Mouse (Mus musculus) adrenal gland, postnatal 14 days (tissue): Measurements from ENCODE around the gene 8030474K03Rik. TPM values are rescaled to one million over a fixed set of nuclear protein-coding genes. Genes with fewer than 3 reads are reported as not detected.
"Not testable (repeated sequence)": the region's sequence is repeated elsewhere in the genome, so short reads cannot be mapped to it uniquely, and the experiment has no call there.

Experiments used
- DNase-seq: peaks from one replicate; pipeline ENCODE4 v3.0.0; 2021; ENCODE audit warnings: mixed read lengths
- long read RNA-seq, 2 experiments: library from polyadenylated mRNA; stranded (forward); transcript quantifications; one replicate each; pipeline ENCODE4 v2.0.0; 2021
- total RNA-seq: library from RNA; stranded (reverse); gene quantifications from 2 replicates; pipeline ENCODE4 v1.2.3, GENCODE M21; 2021

Gene 8030474K03Rik
- total RNA-seq: 0.15 and 0.19 TPM in 2 replicates
- long read RNA-seq, experiment 1: 0 reads
- long read RNA-seq, experiment 2, partial matches to known transcripts: 0 of 1 reads
- long read RNA-seq, experiment 2, other reads (novel, unspliced or antisense): 0 of 1 reads

DNA sequence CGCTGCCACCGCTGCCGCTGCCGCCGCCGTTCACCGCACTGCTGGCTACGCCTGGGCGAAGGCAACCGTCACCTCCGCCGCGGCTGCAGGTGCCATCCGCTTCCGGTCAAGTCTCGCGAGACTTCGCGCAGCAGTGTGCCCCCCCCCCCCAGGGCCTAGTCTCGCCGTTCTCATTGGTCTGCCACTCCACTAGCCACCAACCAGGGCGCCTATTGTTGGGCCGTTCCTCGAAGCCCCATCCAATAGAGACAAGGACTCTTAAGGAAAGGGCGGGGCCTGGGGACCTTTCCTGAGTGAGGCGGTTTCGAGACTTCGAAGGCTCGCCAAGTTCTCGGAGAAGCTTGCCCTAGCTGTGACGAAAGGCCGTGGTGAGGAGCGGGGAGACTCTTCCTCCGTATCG is at the start of gene 8030474K03Rik, which contains the start of gene Gm4779:
TSS of gene 8030474K03Rik (plus strand) at position 315 of the 400 bp plus-strand sequence.
TSS of gene Gm4779 (minus strand) at position 82 of the 400 bp plus-strand sequence.
- DNase-seq: no peak

DNA sequence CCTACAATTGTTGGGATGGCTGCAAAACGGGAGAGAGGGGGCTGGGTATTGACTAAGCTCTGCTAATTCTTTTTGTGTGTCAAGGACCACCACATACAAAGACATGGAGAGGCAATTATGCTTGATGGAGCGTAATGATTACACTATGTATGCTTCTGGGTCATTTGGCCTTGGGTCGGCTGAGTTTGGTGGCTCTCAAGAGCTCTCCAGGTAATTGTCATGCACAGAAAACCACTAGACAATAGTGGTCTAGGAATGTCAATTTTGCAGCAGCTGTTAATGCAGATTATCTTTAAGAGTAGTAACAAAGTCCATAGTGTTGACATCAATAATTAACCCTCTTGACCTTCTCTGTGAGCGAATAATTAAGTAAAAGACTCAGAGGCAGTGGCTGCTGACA is 44.3 kb upstream of the 8030474K03Rik start:
- no peak for DNase-seq

DNA sequence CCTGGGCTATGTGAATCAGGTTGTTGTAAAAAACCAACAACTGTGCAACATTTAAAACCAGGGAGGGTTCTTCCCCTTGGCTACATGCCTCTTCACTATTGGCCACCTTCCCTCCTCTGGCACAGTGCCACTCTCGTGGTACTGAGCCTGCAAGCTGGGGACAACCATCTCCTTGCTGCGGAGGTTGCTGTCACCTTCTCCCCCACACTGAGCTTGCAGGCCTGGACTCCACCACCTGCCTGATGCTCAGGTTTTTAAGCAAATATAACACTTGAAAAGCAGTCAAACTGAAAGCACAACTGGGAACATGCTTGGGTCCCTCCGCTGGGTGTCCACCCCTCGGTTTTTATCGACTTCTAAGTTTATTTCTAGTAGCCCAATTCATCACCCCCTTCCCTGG is 40.0 kb upstream of the 8030474K03Rik start:
- peak; percentile 32 for DNase-seq

DNA sequence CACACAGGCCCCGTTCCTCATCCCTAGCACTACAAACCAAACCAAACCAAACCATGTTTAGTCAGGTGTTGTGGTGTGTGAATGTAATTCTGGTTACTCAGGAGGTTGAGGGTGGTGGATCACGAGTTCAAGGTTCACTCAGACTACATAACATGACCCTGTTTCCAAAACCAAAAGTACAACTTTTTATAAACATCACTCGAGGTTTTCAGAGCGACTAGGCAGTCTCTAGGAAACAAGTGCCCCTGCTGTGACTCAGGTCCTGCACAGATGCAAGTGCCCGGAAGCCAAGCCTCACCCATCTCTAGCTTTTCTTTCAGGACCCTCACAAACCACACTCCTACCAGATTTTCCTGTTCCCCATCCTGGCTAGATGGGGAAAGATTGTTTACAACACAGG is 29.8 kb upstream of the 8030474K03Rik start:
- no peak for DNase-seq

DNA sequence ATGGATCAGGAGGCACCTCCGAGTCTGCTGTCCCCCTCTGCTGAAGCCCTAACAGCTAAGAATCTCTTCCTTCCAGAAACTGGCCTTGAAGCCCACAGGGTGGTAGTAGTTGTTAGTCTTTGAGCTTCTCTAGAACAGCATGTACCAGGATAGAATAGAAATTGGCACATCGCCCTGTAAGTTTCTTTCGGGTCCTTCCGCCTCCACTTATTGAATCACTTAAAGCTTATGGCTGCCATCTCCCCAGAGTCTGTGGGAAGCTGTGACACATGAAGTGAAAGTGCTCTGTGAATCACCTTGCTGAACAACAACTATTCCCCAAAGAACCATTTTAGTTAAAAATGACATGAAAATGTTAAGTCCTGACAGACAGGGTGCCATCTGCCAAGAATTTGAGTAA is 29.3 kb upstream of the 8030474K03Rik start:
- DNase-seq: no peak

DNA sequence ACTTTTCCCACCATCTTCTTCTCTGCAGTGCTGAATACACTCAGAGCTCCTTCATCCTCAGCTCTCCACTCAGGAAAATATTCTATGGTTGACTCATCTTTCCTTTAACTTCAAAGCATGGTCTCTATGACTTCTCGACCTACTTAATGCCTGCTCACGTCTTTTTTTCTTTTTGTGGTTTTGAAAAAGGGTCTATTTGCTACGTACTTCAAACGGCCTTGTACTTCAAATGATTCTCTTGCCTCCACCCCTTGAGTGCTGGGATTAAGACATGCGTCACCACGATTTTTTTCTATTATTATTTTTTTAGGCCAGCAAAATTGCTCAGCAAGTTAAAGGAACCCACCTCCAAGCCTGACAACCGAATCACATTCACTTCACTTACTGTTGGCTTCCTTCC is 27.2 kb upstream of the 8030474K03Rik start:
- no peak for DNase-seq

DNA sequence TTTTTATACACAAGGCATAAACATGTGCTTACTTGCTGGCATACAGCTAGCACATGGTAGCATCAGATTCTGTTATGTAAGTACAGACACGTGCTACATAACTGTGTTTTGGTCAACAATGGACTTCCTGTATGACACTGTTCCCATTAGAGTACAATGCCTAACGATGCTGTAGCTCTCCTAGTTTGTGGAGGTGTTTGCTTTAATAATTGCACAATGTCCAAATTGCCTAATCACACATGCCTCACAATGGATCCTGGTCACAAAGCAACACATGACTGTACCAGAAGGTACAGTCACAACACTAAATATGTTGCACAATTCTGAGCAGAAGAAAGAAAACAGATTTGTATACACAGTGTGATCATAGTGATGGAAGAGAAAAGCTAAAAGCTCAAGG is 25.0 kb upstream of the 8030474K03Rik start:
- DNase-seq: no peak

DNA sequence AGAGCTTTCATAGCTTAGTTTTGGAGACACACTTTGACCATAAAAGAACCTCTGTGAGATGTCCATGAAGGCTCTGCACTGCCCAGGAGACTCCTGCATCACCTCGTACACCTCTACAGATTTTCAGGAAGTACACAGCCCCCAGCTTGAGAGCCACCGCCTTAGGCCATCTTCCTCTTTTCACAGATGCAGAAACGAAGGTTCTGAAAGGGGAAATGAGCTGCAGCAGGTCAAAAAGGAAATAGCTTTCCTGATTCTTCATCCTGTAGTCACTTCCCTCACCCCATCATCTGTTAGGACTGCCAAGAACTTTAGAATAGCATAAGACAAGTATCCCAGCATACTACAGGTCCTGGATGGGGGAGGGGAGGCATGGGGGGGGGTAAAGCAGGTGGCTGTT is 24.1 kb upstream of the 8030474K03Rik start:
- DNase-seq: no peak

DNA sequence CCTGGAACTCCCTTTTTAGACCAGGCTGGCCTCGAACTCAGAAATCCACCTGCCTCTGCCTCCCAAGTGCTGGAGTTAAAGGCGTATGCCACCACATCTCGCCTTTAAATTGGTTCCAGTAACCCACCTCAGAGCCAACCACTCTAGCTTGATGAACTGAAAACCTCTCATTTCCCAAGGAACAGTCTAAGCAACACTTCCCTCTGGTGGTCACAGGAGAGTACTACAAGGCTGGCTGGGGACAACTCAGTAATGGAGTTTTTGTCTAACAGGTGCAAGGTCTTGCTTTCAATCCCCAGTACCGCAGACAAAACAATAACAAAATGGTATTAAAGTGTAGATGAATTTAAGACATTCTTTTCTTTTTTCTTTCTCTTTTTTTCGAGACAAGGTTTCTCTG is 22.4 kb upstream of the 8030474K03Rik start:
- peak; percentile 66 for DNase-seq

DNA sequence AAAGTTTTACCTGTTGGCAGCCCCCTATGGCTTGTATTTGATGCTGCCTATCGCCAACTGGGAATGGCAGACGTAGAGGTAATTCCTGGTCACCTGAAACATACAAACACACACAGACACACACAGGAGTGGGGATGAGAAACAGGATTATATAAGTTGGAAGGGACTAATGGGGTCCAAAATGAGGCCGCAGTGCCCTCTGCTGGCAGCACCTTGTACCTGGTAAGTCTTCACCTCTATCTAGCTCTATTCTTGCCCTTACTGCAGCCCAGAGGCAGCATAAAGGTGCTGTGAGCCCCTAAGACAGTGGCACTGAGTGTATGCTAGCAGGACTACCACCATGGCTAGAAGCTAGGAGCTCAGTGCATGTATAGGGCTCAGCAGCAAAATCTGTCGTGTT is 2.9 kb upstream of the 8030474K03Rik start:
- DNase-seq: peak; percentile 47

DNA sequence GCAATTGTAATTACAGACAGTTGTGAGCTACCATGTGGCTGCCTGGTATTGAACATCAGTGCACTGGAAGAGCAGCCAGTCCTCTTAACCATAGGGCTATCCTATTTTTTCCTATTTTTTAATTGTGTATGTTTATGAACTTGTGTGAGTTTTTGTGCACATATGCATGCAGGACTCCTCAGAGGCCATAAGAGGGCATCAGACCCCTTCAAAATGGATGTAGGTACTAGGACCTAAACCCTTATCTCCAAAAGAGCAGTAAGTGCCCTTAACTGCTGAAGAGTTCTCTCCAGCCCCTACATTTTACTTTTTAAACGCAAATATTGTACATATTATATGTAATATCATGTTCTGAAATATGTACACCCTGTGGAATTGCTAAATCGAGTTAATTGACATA is 11.1 kb downstream of the 8030474K03Rik start:
- no peak for DNase-seq

DNA sequence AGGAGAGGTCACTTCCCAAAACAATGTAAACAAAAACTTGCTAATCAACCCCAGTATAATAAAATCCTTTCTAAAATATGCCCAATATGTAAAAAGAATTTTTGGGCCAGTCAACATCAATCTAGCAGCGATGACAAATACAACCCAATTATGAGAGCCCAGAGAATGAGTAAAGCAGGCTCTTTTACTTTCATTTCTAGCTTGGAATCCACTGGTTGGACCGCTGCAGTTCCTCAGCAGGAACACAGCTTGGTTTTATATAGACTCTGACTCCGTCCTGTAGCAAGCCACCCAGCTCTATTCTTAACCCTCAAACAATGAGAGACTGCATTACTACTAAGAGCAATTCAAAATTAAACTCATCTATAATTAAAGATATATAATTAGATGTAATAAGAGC is 17.3 kb downstream of the 8030474K03Rik start:
- no peak for DNase-seq

DNA sequence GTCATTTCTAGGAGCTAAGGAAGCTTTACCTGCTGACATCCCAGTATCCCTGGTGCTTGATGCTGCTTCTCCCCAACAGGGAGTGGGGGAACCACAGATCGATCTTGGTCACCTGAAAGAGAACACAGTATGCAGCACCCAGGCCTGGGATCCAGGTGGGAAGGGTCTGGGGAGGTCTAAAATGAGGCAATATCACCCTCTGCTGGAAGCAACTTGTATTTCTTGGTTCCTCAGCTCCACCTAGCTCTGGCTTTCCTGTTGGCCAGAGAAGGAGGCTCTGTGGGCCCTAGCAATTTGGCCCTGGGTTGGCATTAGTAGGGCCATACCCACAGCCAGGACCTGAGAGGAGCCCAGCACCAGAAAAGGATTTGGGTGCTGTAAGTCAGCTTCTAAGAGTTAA is 24.7 kb downstream of the 8030474K03Rik start:
- peak; percentile 9 for DNase-seq

DNA sequence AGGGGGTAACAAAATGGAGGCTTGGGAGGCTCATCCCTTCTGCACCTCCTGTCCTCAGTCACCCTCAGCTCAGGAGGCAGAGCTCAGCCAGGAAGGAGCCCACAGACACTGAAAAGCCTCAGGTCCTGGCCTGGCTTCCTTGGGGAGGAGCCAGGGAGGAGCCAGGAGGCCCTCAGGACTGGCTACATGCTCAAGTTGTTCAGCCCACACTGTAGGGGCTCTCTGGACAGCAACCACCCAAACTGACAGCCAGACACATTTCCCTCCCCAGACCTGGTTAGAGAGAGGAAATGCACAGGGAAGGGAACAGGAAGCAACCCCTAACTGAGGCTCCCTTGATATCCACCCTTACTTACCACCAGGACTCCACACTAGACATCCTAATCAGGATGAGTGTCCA is 25.5 kb downstream of the 8030474K03Rik start:
- not testable (repeated sequence) for DNase-seq

DNA sequence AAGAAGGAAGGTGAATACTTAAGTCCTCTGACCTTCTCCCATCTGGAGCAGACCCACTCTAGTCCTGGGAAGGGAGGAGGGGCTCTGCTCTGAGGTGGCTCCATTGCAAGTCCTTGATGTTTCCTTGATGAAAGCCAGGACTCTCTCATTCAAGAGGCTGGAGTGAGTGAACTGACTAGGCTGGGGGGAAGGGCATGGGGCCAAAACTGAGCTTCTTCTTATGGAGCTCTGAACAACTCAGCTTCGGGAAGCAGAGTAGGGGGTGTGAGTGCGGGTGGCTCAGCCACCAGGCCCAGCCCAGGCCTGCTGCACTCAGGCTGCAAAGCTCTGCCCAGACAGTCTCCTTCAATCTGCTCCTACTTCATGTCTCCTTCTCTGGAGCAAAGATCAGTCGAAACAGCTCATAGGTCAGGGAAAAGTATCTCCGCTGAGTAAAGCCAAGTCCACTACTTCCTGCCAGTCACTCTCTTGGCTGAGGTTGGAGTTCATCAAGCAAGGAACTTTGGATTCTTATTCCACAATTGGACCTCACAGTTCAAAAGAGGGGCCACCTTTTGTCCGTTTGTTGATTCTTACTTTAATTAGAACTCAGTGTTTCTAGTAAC is 52.8 kb downstream of the 8030474K03Rik start:
- peak; percentile 17 for DNase-seq

Other genes with a start within 250 kb of the 8030474K03Rik start
- 154 and 179 TPM in 2 replicates for gene Ogt, start 154.6 kb upstream of the 8030474K03Rik start, total RNA-seq
- gene Cxcr3, start 60.4 kb upstream of the 8030474K03Rik start, total RNA-seq: 0.19 and 0.90 TPM in 2 replicates
- not detected in 2 replicates for gene Gm4779, start 233 bp upstream of the 8030474K03Rik start, total RNA-seq
- gene Nhsl2, start 54.7 kb downstream of the 8030474K03Rik start, total RNA-seq: 5.7 and 6.2 TPM in 2 replicates